In the genomic region with DNA sequence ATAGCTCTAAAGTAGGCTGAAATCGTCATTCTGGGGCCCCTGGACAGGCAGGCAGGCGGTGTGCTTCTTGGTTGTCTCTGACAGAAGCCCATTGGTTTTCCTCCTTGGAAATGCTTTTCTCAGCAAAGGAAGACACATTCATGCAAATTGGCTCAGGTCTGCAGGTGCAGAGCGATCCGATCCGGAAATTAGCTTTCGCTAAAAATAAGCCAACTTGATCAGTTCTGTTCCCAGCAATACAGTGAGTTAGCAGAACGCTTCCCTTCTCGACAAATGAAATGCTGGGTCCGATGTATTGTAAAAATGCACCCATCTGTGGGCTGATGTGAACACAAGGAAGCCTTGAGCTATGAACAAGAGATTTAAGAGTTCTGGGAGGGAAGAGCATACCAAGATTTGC, we compare ENCODE assay signal across 17 mouse cellular contexts.
A peak's percentile ranks its signal among the peaks of the same experiment; 100 is the strongest.
DNase-seq lines count a peak whose midpoint lies in the region; TF ChIP-seq lines count a peak whose summit lies in the region.
"Had no signal": no experiment of that assay in that cellular context is flagged by ENCODE, and none has a peak within 500 bp of the region (broad histone marks: within the 10 kb centered on the region; RNA-seq: fewer than 3 reads in every experiment).

No protein-coding gene starts in this region.

- peaks cover 20% of the 10 kb centered on the region; the same call in 1 of the 2 replicates for H3K4me1 ChIP-seq in spleen, adult 2 months (ENCODE audit: control insufficient read depth, insufficient read depth, insufficient read length)
- H3K4me1 ChIP-seq in cortical plate, adult 2 months (ENCODE audit: control insufficient read depth, insufficient read depth, low read length) = peaks cover 5% of the 10 kb centered on the region
- H3K4me1 ChIP-seq: embryonic facial prominence, embryonic 10.5 days had no signal

- no peak overlapping the region for H3K4me3 ChIP-seq in spleen, adult 2 months (ENCODE audit: extremely low read depth, insufficient read depth, insufficient read length)
- H3K4me3 ChIP-seq in cortical plate, adult 2 months (ENCODE audit: insufficient read depth, low read length) = no peak overlapping the region
- H3K4me3 ChIP-seq: embryonic facial prominence, embryonic 10.5 days; forebrain, embryonic 13.5 days; heart, adult 2 months; heart, embryonic 15.5 days had no signal

- H3K27ac ChIP-seq in spleen, adult 2 months (ENCODE audit: insufficient read depth, low read length) = peak overlapping the region; percentile 32
- H3K27ac ChIP-seq in cortical plate, adult 2 months (ENCODE audit: insufficient read depth, low read length) = peak overlapping the region; percentile 58; the same call in 1 of the 2 replicates
- H3K27ac ChIP-seq: embryonic facial prominence, embryonic 10.5 days; forebrain, embryonic 13.5 days; heart, adult 2 months; heart, embryonic 15.5 days had no signal

- H3K36me3 ChIP-seq in spleen, adult 2 months (ENCODE audit: control insufficient read depth, insufficient read depth, low read length) = no peaks in the 10 kb centered on the region
- H3K36me3 ChIP-seq: embryonic facial prominence, embryonic 10.5 days; heart, embryonic 15.5 days had no signal

- intact Hi-C loops in heart, postnatal 14 days (cut with DNase I) = no loop called here

- TF ChIP-seq CTCF in spleen, adult 2 months (IDR thresholded peaks at IDR 0.05; ENCODE audit: extremely low read depth, insufficient read depth, insufficient read length, insufficient replicate concordance) = no peak
- TF ChIP-seq CTCF in cortical plate, adult 2 months (IDR thresholded peaks at IDR 0.05; ENCODE audit: extremely low read depth, insufficient read depth, low read length) = no peak

- no peaks in the 10 kb centered on the region for H3K27me3 ChIP-seq in spleen, adult 2 months (ENCODE audit: control insufficient read depth, insufficient read depth, low read length)
- H3K27me3 ChIP-seq: forebrain, embryonic 13.5 days; heart, embryonic 15.5 days had no signal

- WGBS in spleen, adult 2 months = 63% methylated on average over 9 of the region's 9 CpGs

- peak; percentile 5 for DNase-seq in heart, adult 11 months
- no peak for DNase-seq in heart, postnatal 14 days
- no peak for DNase-seq in spleen, adult 2 months (ENCODE audit: low read depth in 1 of 2, low spot score in 2 of 2)
- no peak for DNase-seq in spleen, postnatal 4 days (ENCODE audit: low spot score in 2 of 2)
- DNase-seq in ZHBTc4 (ENCODE audit: low read depth, low spot score) = peak; percentile 6
- DNase-seq in embryo, embryonic 11 days = no peak
- no peak for DNase-seq in natural killer cell, adult 2 months (ENCODE audit: low spot score in 2 of 2)
- DNase-seq: cerebellum, adult 11-12 months; cerebellum, adult 9-10 months; cerebellum, postnatal 25 days; forebrain, postnatal 0 days; heart, adult 2 months; kidney, adult 11 months had no signal

- TF ChIP-seq POLR2A in spleen, adult 2 months (IDR thresholded peaks at IDR 0.05; ENCODE audit: low read depth, low read length) = no peak
- TF ChIP-seq POLR2A in cortical plate, adult 2 months (IDR thresholded peaks at IDR 0.05; ENCODE audit: extremely low read depth, insufficient read depth, low read length) = no peak

Comparison
In these comparisons a context has a peak if more than half of its experiments do, and no peak if none do; other contexts are left out.
1. DNase-seq: peak in heart, adult 11 months (single experiment) and ZHBTc4 (single experiment); none in heart, postnatal 14 days (0 of 2), spleen, adult 2 months (0 of 2), spleen, postnatal 4 days (0 of 2), embryo, embryonic 11 days (single experiment) and natural killer cell, adult 2 months (0 of 2).